Mouse (Mus musculus): ENCODE data around the gene Acot4. TPM values are rescaled to one million over a fixed set of nuclear protein-coding genes. Genes with fewer than 3 reads are reported as not detected.
"Not testable (repeated sequence)": the region's sequence is repeated elsewhere in the genome, so short reads cannot be mapped to it uniquely, and the experiment has no call there.

The Acot4 gene
- 0.46 and 0.56 TPM in 2 replicates for polyA plus RNA-seq (2014; fragmentation: Nextera tagmentation; extraction: Ambion mirVana)

DNA sequence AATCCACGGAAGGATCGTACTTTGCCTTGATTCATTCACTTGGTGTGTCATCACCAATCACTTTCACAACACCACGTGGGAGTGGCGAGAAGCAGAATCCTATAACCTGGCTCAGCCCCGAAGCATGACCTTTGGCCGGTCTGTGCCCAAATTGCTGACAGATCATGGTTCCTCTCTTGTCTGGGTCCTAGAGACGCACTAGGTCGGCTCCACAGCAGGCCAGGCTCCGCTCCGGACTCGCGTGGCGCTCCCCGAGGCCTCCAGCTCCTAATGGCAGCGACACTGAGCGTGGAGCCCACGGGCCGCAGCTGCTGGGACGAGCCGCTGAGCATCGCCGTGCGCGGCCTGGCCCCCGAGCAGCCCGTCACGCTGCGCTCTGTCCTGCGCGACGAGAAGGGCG is at the start of gene Acot4:
Acot4 (plus strand) TSS at position 139 of the 400 bp plus-strand sequence.
- H3K27me3 ChIP-seq (ENCODE audit: control insufficient read depth, insufficient read depth, low read length); H3K27ac ChIP-seq (replicated peaks; ENCODE audit: low read depth, low read length); H3K36me3 ChIP-seq (replicated peaks; ENCODE audit: control insufficient read depth, insufficient read depth, low read depth, low read length); H3K9me3 ChIP-seq (replicated peaks; ENCODE audit: control insufficient read depth, low read length); ATAC-seq (replicated peaks; ENCODE audit: insufficient number of reproducible peaks, low FRiP score, low TSS enrichment, low read depth); H3K4me1 ChIP-seq (ENCODE audit: control insufficient read depth, insufficient read depth, low read length): not testable (repeated sequence)
- Histone ChIP-seq H3K4me3 (ENCODE audit: low read depth, low read length) (peak within 1 kb of the TSS; percentile 42), H3K9ac (replicated peaks; ENCODE audit: low read length) (peak within 1 kb of the TSS; percentile 52), H3K4me2 (ENCODE audit: low read depth, low read length) (peak within 1 kb of the TSS; percentile 39)
- WGBS = 11% methylated on average over 22 of the region's 32 CpGs
- peak; percentile 24 for DNase-seq (ENCODE audit: low spot score)

DNA sequence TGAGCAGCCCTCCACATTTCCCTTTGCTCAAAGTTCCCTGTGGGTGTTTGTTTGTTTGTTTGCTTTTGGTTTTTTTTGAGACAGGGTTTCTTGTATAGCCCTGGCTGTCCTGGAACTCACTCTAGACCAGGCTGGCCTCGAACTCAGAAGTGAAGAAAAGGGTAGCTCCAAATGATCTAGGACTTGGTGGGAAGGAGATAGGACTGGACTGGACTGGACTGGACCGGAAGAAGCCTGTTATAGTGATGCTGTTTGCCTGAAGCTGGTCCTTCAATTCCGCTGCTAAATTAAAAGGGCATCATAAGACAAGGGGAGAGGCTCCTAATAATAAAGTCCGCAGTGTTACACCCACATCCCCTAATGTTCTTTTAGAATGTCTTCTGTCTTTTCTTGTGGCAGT is 49.7 kb upstream of the Acot4 start:
- Histone ChIP-seq H3K4me1 (ENCODE audit: control insufficient read depth, insufficient read depth, low read length) (no peaks in the 10 kb centered on the region), H3K27ac (replicated peaks; ENCODE audit: low read depth, low read length) (no peak overlapping the region), H3K4me3 (ENCODE audit: low read depth, low read length) (peak overlapping the region; percentile 62), H3K4me2 (ENCODE audit: low read depth, low read length) (peak overlapping the region; percentile 54), H3K9ac (replicated peaks; ENCODE audit: low read length) (peak overlapping the region; percentile 82), H3K27me3 (ENCODE audit: control insufficient read depth, insufficient read depth, low read length) (no peaks in the 10 kb centered on the region), H3K36me3 (replicated peaks; ENCODE audit: control insufficient read depth, insufficient read depth, low read depth, low read length) (no peaks in the 10 kb centered on the region), H3K9me3 (replicated peaks; ENCODE audit: control insufficient read depth, low read length) (no peaks in the 10 kb centered on the region)
- ATAC-seq (replicated peaks; ENCODE audit: insufficient number of reproducible peaks, low FRiP score, low TSS enrichment, low read depth) (0 out of 2 replicates have a peak, but pooled peaks have one; percentile 2), DNase-seq (ENCODE audit: low spot score) (no peak)
- WGBS = 71% methylated on average over 4 of the region's 4 CpGs

DNA sequence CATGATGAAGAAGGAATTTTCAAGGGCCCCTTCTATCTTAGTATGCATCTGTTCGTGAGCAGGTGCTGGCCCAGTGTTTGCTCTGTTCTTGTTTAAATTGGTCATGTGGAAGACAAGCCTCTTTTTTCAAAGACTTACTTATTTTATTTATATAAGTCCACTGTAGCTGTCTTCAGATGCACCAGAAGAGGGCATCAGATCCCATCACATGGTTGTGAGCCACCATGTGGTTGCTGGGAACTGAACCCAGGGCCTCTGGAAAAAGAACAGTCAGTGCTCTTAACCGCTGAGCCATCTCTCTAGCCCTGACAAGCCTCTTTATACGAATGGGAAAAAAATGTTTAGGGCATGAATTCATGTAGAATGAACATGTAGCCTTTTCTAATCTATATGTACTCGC is 48.8 kb upstream of the Acot4 start:
- Histone ChIP-seq H3K4me2 (ENCODE audit: low read depth, low read length) (no peak overlapping the region), H3K27me3 (ENCODE audit: control insufficient read depth, insufficient read depth, low read length) (no peaks in the 10 kb centered on the region), H3K4me3 (ENCODE audit: low read depth, low read length) (no peak overlapping the region), H3K9me3 (replicated peaks; ENCODE audit: control insufficient read depth, low read length) (no peaks in the 10 kb centered on the region), H3K36me3 (replicated peaks; ENCODE audit: control insufficient read depth, insufficient read depth, low read depth, low read length) (no peaks in the 10 kb centered on the region), H3K27ac (replicated peaks; ENCODE audit: low read depth, low read length) (no peak overlapping the region), H3K9ac (replicated peaks; ENCODE audit: low read length) (no peak overlapping the region), H3K4me1 (ENCODE audit: control insufficient read depth, insufficient read depth, low read length) (no peaks in the 10 kb centered on the region)
- 93% methylated on average over 4 of the region's 4 CpGs for WGBS
- DNase-seq (ENCODE audit: low spot score) = no peak
- ATAC-seq (replicated peaks; ENCODE audit: insufficient number of reproducible peaks, low FRiP score, low TSS enrichment, low read depth) = no peak

DNA sequence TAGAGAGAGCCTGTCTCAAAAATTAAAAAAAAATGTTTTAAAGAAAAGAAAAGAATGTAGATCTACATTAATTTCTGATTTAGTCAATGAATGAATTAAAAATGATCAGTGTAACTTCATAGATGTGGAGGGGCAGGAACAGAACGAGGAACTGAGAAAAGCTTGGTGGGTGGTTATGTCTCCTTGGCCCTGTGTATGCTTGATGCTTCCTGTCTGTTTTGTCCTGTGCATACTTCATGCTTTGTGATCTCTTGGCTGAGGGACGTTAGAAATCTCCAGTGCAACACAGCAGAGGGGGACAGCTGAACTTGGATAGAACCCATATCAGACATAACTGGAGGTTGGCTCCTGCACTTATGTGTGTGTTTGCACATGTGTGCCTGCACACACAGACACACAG is 41.0 kb upstream of the Acot4 start:
- H3K9ac ChIP-seq (replicated peaks; ENCODE audit: low read length) = no peak overlapping the region
- ATAC-seq (replicated peaks; ENCODE audit: insufficient number of reproducible peaks, low FRiP score, low TSS enrichment, low read depth) (no peak), DNase-seq (ENCODE audit: low spot score) (no peak)
- H3K4me3 ChIP-seq (ENCODE audit: low read depth, low read length) = no peak overlapping the region
- H3K27ac ChIP-seq (replicated peaks; ENCODE audit: low read depth, low read length) = no peak overlapping the region
- no peaks in the 10 kb centered on the region for H3K36me3 ChIP-seq (replicated peaks; ENCODE audit: control insufficient read depth, insufficient read depth, low read depth, low read length)
- no peaks in the 10 kb centered on the region for H3K27me3 ChIP-seq (ENCODE audit: control insufficient read depth, insufficient read depth, low read length)
- H3K4me2 ChIP-seq (ENCODE audit: low read depth, low read length) = no peak overlapping the region
- no peaks in the 10 kb centered on the region; the same call in 1 of the 2 replicates for H3K4me1 ChIP-seq (ENCODE audit: control insufficient read depth, insufficient read depth, low read length)
- H3K9me3 ChIP-seq (replicated peaks; ENCODE audit: control insufficient read depth, low read length) = no peaks in the 10 kb centered on the region
- 72% methylated on average over 2 of the region's 2 CpGs for WGBS

DNA sequence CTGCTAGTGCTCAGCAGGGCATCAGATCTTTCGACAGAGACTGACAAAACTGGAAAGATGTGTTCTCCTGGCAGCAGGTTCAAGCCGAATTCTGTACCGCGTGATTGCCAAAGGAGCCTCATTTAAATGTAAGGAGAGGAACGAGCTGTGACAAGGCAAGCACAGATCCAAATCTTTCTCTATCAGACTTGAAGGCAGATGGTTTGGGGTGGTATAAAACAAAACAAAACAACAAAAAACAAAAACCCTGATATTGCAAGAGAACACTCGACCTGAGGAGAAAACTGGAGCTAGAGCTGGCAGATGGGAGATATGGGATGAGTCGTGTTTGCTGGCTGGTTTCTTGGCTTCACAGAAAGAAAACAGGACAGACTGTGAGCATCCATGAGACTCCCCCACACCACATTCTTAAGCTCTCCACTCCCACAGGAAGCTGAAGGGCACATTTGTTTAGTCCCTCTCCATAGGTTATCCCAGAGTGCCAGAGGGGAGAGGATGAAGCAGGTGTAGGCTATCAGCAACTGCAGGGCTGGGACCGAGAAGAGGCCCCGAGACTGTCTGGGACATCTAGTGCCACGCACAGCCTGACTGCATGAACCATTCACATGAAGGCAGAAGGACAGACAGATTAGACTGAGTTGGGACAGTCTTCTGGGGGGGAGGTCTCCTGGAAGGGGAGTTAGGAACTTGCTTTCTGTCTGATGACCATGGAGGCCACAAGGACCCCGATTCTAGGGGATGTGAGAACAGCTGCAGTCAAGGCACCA is 39.7 kb upstream of the Acot4 start:
- ATAC-seq (replicated peaks; ENCODE audit: insufficient number of reproducible peaks, low FRiP score, low TSS enrichment, low read depth) = no peak

DNA sequence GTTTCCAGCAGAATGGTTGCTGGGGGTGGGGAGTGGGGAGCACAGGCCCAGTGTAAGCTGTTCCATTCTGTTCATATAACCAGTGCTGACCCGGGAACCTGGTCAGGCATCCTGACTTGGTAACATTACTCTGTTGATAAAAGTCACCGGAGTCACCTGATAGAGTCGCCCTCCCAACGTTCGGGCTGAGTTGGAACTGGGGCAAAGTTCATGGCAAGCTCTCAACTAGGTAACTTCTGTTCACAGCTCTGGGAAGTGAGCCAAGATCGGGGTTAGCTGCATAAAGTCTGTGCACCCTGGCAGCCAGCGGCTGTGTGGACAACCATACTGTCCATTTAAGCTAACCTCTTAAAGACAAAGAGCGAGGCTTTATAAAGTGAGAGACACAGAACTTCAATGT is 38.9 kb upstream of the Acot4 start:
- WGBS = 82% methylated on average over 8 of the region's 8 CpGs
- not testable (repeated sequence) for H3K4me1 ChIP-seq (ENCODE audit: control insufficient read depth, insufficient read depth, low read length); H3K9ac ChIP-seq (replicated peaks; ENCODE audit: low read length); H3K9me3 ChIP-seq (replicated peaks; ENCODE audit: control insufficient read depth, low read length); DNase-seq (ENCODE audit: low spot score); H3K4me2 ChIP-seq (ENCODE audit: low read depth, low read length); ATAC-seq (replicated peaks; ENCODE audit: insufficient number of reproducible peaks, low FRiP score, low TSS enrichment, low read depth); H3K27me3 ChIP-seq (ENCODE audit: control insufficient read depth, insufficient read depth, low read length); H3K27ac ChIP-seq (replicated peaks; ENCODE audit: low read depth, low read length); H3K36me3 ChIP-seq (replicated peaks; ENCODE audit: control insufficient read depth, insufficient read depth, low read depth, low read length); H3K4me3 ChIP-seq (ENCODE audit: low read depth, low read length)

More for the DNA sequence above, 39.7 kb upstream of the Acot4 start:
- WGBS = 65% methylated on average over 11 of the region's 11 CpGs
- H3K27ac ChIP-seq (replicated peaks; ENCODE audit: low read depth, low read length) = no peak overlapping the region
- H3K4me3 ChIP-seq (ENCODE audit: low read depth, low read length) = no peak overlapping the region
- H3K9ac ChIP-seq (replicated peaks; ENCODE audit: low read length) = no peak overlapping the region
- no peaks in the 10 kb centered on the region for H3K36me3 ChIP-seq (replicated peaks; ENCODE audit: control insufficient read depth, insufficient read depth, low read depth, low read length)
- no peaks in the 10 kb centered on the region for H3K9me3 ChIP-seq (replicated peaks; ENCODE audit: control insufficient read depth, low read length)
- no peak for DNase-seq (ENCODE audit: low spot score)
- no peaks in the 10 kb centered on the region; the same call in 1 of the 2 replicates for H3K4me1 ChIP-seq (ENCODE audit: control insufficient read depth, insufficient read depth, low read length)
- H3K4me2 ChIP-seq (ENCODE audit: low read depth, low read length) = no peak overlapping the region
- no peaks in the 10 kb centered on the region for H3K27me3 ChIP-seq (ENCODE audit: control insufficient read depth, insufficient read depth, low read length)

DNA sequence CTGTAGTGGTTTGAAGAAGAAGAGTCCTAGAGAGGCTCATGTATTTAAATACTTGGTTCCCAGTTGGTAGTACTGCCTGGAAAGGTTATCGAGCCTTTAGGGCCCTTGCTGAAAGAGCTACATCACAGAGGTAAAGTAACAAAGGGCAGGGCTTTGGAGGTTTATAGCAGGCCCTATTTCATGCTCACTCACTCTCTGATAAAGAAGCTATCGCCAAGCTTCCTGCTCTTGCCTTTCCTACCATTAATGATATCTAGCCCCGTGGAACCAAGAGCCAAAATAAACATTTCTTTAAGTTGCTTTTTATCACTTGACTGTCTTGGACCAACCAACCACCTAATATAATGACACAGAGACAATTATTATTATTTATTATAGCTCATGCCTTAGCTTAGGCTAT is 37.8 kb upstream of the Acot4 start:
- H3K27me3 ChIP-seq (ENCODE audit: control insufficient read depth, insufficient read depth, low read length) = no peaks in the 10 kb centered on the region
- 91% methylated on average over 3 of the region's 3 CpGs for WGBS

DNA sequence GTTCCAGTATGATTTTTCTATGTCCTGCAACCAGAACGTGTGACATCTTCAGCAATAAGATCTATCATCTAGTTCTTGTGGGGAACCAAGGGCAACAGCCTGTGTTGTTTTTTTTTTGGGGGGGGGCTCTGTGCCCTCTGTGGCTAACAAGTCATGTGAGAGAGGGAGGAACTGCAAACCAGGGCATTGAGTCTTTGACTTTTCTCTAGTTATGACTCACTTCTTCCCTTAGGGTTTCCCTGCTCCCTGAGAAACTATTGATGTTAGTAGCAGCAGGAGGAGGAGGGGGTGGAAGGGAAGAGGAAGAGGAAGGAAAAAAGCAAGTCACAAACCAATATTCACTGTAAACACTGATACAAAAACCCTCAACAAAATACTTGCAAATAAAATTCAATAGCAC is 34.3 kb upstream of the Acot4 start:
- Histone ChIP-seq H3K4me1 (ENCODE audit: control insufficient read depth, insufficient read depth, low read length) (no peaks in the 10 kb centered on the region), H3K36me3 (replicated peaks; ENCODE audit: control insufficient read depth, insufficient read depth, low read depth, low read length) (no peaks in the 10 kb centered on the region), H3K9ac (replicated peaks; ENCODE audit: low read length) (no peak overlapping the region), H3K4me2 (ENCODE audit: low read depth, low read length) (no peak overlapping the region), H3K4me3 (ENCODE audit: low read depth, low read length) (no peak overlapping the region), H3K27me3 (ENCODE audit: control insufficient read depth, insufficient read depth, low read length) (no peaks in the 10 kb centered on the region), H3K27ac (replicated peaks; ENCODE audit: low read depth, low read length) (no peak overlapping the region), H3K9me3 (replicated peaks; ENCODE audit: control insufficient read depth, low read length) (no peaks in the 10 kb centered on the region)
- no peak for DNase-seq (ENCODE audit: low spot score)
- no peak for ATAC-seq (replicated peaks; ENCODE audit: insufficient number of reproducible peaks, low FRiP score, low TSS enrichment, low read depth)
- 97% methylated on average over 1 of the region's 1 CpGs for WGBS

More for the DNA sequence above, 37.8 kb upstream of the Acot4 start:
- Histone ChIP-seq H3K9ac (replicated peaks; ENCODE audit: low read length) (no peak overlapping the region), H3K4me2 (ENCODE audit: low read depth, low read length) (no peak overlapping the region), H3K9me3 (replicated peaks; ENCODE audit: control insufficient read depth, low read length) (no peaks in the 10 kb centered on the region), H3K36me3 (replicated peaks; ENCODE audit: control insufficient read depth, insufficient read depth, low read depth, low read length) (no peaks in the 10 kb centered on the region), H3K27ac (replicated peaks; ENCODE audit: low read depth, low read length) (no peak overlapping the region), H3K4me1 (ENCODE audit: control insufficient read depth, insufficient read depth, low read length) (no peaks in the 10 kb centered on the region; the same call in 1 of the 2 replicates), H3K4me3 (ENCODE audit: low read depth, low read length) (no peak overlapping the region)
- ATAC-seq (replicated peaks; ENCODE audit: insufficient number of reproducible peaks, low FRiP score, low TSS enrichment, low read depth) = no peak
- DNase-seq (ENCODE audit: low spot score) = no peak
